Mouse (Mus musculus): ENCODE results near the gene Arhgef38. TPM values are rescaled to one million over a fixed set of nuclear protein-coding genes. Genes with fewer than 3 reads are reported as not detected.

Gene Arhgef38
- total RNA-seq, 2 experiments from 2014 or later, result 0.20 TPM; not detected in 1

GRCm38 (mm10) chr3:133169737-133170136, 65.0 kb downstream of the Arhgef38 start:
- intact Hi-C loops (cut with DNase I), result no loop called here
- peak; percentile 36 to 76 for DNase-seq (ENCODE audit: low spot score in 2 of 2)

DNA sequence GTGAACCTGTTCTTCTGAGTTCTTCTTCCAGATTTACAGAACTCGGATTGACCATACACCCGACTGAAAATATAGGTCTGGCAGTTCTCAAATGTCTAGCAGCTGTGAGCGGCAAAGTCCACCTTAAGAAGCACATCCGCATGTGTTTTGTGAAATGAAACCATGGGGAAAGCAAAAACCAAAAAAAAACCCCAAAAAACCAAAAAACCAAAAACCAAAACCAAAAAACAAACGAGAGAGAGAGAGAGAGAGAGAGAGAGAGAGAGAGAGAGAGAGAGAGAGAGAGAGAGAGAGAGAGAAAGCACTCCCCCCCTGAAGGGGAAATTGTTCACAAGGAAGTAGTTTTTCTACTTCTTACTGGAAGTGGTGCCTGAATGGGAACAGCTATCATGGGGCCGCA, 67.2 kb downstream of the Arhgef38 start:
- no peak for DNase-seq (ENCODE audit: low spot score in 2 of 2)
- intact Hi-C loops (cut with DNase I), result no loop called here

- peak; percentile 27 to 31 for DNase-seq (ENCODE audit: low spot score in 2 of 2)
- intact Hi-C loops (cut with DNase I), result no loop called here
Measured at GRCm38 (mm10) chr3:133165130-133165529, 69.6 kb downstream of the Arhgef38 start.

DNA sequence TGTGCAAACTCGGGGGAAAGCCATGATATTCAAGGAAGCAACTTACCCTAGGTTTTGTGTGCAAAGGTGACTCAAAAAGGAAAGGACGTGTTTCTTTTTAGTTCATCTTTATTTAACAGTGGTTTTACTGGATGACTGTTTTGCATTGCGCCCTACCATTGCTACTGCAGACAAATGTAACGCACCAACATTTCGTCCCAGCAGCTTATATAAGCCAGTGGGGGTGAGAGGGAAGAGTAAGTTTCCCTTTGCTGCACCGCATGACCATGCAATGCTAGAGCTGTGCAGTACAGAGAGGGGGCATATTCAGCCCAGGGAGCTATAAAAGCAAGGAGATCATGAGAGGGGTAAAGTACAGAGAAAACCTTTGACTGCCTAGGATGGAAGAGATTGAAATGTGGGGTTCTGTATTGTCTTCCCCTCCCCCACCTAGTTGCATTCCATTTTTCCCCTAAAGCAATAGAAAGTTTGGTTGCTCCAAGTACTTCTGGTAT, 70.8 kb downstream of the Arhgef38 start:
- intact Hi-C loops (cut with DNase I), result no loop called here
- no peak for DNase-seq (ENCODE audit: low spot score in 2 of 2)

GRCm38 (mm10) chr3:133163174-133163573, 71.6 kb downstream of the Arhgef38 start:
- peak; percentile 6 to 30 for DNase-seq (ENCODE audit: low spot score in 2 of 2)
- intact Hi-C loops (cut with DNase I), result no loop called here

- DNase-seq (ENCODE audit: low spot score in 2 of 2), result no peak
- intact Hi-C loops (cut with DNase I), result no loop called here
Measured at GRCm38 (mm10) chr3:133161407-133161806, 73.3 kb downstream of the Arhgef38 start.

DNA sequence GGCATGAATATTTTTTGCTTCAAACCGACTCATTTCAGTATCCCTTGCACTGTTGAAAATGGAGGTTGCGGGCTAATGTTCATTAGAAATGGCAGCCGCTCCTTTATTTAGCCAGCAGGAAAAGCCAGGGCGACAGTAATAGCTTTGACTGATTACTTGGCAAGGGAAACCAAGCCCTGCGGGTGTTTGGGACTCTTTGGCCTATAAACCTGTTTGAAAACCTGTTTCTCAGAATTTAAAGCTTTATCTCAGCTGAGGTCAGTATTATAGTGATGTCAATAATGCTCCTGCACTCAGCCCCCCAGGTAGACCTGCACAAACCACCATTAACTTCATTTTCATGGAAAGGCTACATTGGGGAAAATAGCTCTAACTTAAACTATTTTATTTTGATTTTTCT, 76.5 kb downstream of the Arhgef38 start:
- no peak for DNase-seq (ENCODE audit: low spot score in 2 of 2)
- intact Hi-C loops (cut with DNase I), result no loop called here

DNA sequence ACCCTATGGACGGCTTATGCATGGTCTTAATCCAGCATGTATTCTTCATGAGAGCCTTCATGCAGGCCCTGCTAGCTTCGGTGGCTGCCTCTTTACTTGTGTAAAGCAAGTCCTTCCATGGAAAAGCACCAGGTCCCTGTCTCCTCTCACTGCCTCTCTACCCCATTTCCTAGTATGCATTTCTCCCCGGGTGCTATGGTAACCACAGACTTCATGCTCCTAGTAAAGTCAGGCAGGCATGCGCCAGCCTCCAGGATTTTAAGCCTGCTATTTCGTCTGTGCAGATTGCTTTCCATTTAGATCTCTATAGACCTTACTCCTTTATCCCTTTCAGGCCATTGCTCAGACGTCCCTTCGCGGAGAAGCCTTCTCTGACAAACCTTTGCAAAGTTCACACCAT, 80.1 kb downstream of the Arhgef38 start:
- intact Hi-C loops (cut with DNase I), result no loop called here
- peak; percentile 45 to 53 for DNase-seq (ENCODE audit: low spot score in 2 of 2)

- intact Hi-C loops (cut with DNase I), result no loop called here
- no peak for DNase-seq (ENCODE audit: low spot score in 2 of 2)
Measured at GRCm38 (mm10) chr3:133153629-133154028, 81.1 kb downstream of the Arhgef38 start.

- intact Hi-C loops (cut with DNase I), result no loop called here
- DNase-seq (ENCODE audit: low spot score in 2 of 2), result no peak
Measured at GRCm38 (mm10) chr3:133152831-133153230, 81.9 kb downstream of the Arhgef38 start.

- no peak for DNase-seq (ENCODE audit: low spot score in 2 of 2)
- intact Hi-C loops (cut with DNase I), result no loop called here
Measured at GRCm38 (mm10) chr3:133151629-133152028, 83.1 kb downstream of the Arhgef38 start.

GRCm38 (mm10) chr3:133144511-133145147, 90.1 kb downstream of the Arhgef38 start:
- no peak for DNase-seq (ENCODE audit: low spot score in 2 of 2)
- intact Hi-C loops (cut with DNase I), result no loop called here

DNA sequence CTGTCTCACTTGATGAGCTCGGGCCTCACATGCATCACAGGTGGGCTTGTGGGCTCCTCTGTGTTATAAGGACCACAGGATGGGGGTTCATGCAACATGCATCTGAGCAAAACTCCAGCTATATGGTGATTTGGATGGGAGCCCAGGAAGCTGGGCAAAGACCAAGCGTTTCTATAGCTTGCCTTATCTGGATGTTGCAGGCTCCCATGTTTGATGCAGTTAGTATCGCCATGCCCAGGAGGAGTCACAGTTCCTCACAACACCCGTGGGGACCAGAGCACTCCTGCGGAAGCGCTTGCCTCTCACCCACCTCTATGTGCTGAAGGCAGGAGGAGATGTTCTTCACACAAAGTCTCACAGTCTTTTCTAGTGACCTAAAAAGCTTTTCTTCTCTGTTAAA, 92.9 kb downstream of the Arhgef38 start:
- no peak for DNase-seq (ENCODE audit: low spot score in 2 of 2)
- intact Hi-C loops (cut with DNase I), result no loop called here

GRCm38 (mm10) chr3:133132611-133133010, 102.1 kb downstream of the Arhgef38 start:
- intact Hi-C loops (cut with DNase I), result loop anchor here (10.0 kb wide), 1 partner anchor 142 kb away; no protein-coding TSS in a partner anchor
- DNase-seq (ENCODE audit: low spot score in 2 of 2), result peak in 1 of 2 experiments; percentile 28

GRCm38 (mm10) chr3:133131372-133131771, 103.4 kb downstream of the Arhgef38 start:
- no peak for DNase-seq (ENCODE audit: low spot score in 2 of 2)
- intact Hi-C loops (cut with DNase I), result loop anchor here (10.0 kb wide), 1 partner anchor 143 kb away; no protein-coding TSS in a partner anchor

- intact Hi-C loops (cut with DNase I), result no loop called here
Measured at GRCm38 (mm10) chr3:133113281-133113680, 121.5 kb downstream of the Arhgef38 start.

GRCm38 (mm10) chr3:133111741-133112140, 123.0 kb downstream of the Arhgef38 start:
- peak; percentile 43 to 52 for DNase-seq (ENCODE audit: low spot score in 2 of 2)
- intact Hi-C loops (cut with DNase I), result no loop called here

More at GRCm38 (mm10) chr3:133113281-133113680, 121.5 kb downstream of the Arhgef38 start:
- no peak for DNase-seq (ENCODE audit: low spot score in 2 of 2)

- intact Hi-C loops (cut with DNase I), result loop anchor here (10.0 kb wide), 1 partner anchor 1515 kb away; no protein-coding TSS in a partner anchor
- DNase-seq (ENCODE audit: low spot score in 2 of 2), result no peak
Measured at GRCm38 (mm10) chr3:133109844-133110243, 124.9 kb downstream of the Arhgef38 start.

- intact Hi-C loops (cut with DNase I), result loop anchor here (10.0 kb wide), 1 partner anchor 1516 kb away; no protein-coding TSS in a partner anchor
- DNase-seq (ENCODE audit: low spot score in 2 of 2), result no peak
Measured at GRCm38 (mm10) chr3:133108731-133109130, 126.0 kb downstream of the Arhgef38 start.

- DNase-seq (ENCODE audit: low spot score in 2 of 2), result no peak
Measured at GRCm38 (mm10) chr3:133104436-133104835, 130.3 kb downstream of the Arhgef38 start.

GRCm38 (mm10) chr3:133103768-133104167, 131.0 kb downstream of the Arhgef38 start:
- intact Hi-C loops (cut with DNase I), result loop anchor here (10.0 kb wide), 1 partner anchor 1521 kb away; no protein-coding TSS in a partner anchor
- no peak for DNase-seq (ENCODE audit: low spot score in 2 of 2)

More at GRCm38 (mm10) chr3:133104436-133104835, 130.3 kb downstream of the Arhgef38 start:
- intact Hi-C loops (cut with DNase I), result loop anchor here (10.0 kb wide), 1 partner anchor 1520 kb away; no protein-coding TSS in a partner anchor
